Mouse (Mus musculus): Measurements from ENCODE around the gene Cdcp1. TPM values are rescaled to one million over a fixed set of nuclear protein-coding genes. Genes with fewer than 3 reads are reported as not detected.

The Cdcp1 gene
- polyA plus RNA-seq, 1 experiment, result 17.9 TPM

DNA sequence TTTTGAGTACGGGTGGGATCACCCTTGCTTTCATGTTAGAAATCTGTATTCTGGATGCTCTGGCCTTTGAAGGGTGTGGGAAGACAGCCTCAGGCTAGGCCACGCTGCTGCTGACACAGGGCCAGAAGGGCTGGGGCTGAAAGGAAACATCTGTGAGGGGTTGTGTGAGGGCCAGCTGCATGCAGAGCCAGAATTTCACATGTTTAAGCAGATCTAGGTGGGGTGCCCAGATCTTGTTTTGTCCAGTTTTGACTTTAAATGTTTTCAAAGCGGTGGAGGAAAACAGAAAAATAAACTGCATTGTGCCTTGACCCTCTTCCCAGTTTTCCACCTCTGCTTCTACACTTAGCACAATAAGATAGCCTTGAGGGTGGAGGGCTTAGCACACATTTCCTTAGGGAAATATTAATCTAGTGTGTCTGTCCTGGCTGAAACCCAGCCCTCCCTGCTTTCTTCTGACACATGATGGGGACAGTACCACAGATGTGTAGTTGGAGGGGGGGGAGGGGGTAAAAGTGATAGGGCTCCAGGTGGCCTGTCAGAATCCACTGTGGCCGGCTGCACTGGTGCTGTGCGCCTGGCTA lies 76.9 kb downstream of the Cdcp1 start:
- H3K4me3 ChIP-seq (ENCODE audit: insufficient read depth, low read depth, low read length), result no peak overlapping the region
- 55% methylated on average over 5 of the region's 5 CpGs for WGBS
- peak; percentile 76 for DNase-seq
- TF ChIP-seq CTCF (conservative IDR thresholded peaks at IDR 0.05; ENCODE audit: insufficient read depth, insufficient read length, low read depth, low read length) (no peak), POLR2A (IDR thresholded peaks at IDR 0.05; ENCODE audit: low read depth, low read length) (no peak)
- H3K36me3 ChIP-seq (ENCODE audit: control insufficient read depth, insufficient read depth, low read length), result no peaks in the 10 kb centered on the region; the same call in none of the 2 replicates
- no peaks in the 10 kb centered on the region for H3K27me3 ChIP-seq (replicated peaks; ENCODE audit: control insufficient read depth, insufficient read depth, low read length)
- H3K4me1 ChIP-seq (ENCODE audit: control insufficient read depth, insufficient read depth, low read length), result peaks cover 4% of the 10 kb centered on the region; the same call in 1 of the 2 replicates
- peak overlapping the region; percentile 59 for H3K27ac ChIP-seq (ENCODE audit: insufficient read depth, low read depth, low read length)

DNA sequence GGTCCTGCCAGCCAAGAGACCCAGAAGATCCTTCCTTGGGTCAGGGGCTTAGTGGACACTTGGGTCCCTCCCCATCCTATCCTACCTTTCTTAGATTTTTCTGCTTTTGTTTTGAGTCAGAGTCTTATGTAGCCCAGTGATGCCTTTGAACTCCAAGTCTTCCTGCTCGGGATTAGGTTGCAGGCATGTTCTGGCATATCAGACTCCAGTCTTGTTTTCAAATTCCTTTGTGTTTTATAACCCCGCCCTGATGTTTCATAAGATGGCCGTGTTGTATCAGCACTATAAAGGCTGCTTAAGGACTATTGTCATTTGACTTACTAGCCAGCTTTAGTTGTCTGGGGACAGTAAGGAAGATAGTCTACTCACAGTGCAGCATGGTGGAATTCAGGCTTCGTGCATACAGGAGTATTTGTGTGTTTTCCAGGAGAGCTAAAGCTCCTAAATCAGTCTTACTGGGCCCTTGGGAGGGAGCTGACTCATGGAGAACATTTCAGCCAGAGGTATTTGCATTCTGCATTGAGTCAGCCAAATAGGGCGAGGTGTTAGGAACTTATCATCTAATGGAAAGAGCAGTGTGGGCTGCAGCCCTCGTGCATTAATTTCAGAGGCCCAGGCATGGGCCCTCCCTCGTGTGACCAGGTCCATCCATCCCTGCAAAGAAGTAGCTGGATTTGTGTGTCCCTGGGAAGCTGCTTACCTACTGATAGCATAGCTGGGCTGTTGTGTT lies 78.7 kb downstream of the Cdcp1 start:
- no peak for DNase-seq
- Histone ChIP-seq H3K27ac (ENCODE audit: insufficient read depth, low read depth, low read length) (no peak overlapping the region), H3K27me3 (replicated peaks; ENCODE audit: control insufficient read depth, insufficient read depth, low read length) (no peaks in the 10 kb centered on the region), H3K36me3 (ENCODE audit: control insufficient read depth, insufficient read depth, low read length) (no peaks in the 10 kb centered on the region; the same call in none of the 2 replicates), H3K4me1 (ENCODE audit: control insufficient read depth, insufficient read depth, low read length) (peaks cover 4% of the 10 kb centered on the region; the same call in 1 of the 2 replicates), H3K4me3 (ENCODE audit: insufficient read depth, low read depth, low read length) (no peak overlapping the region)
- 86% methylated on average over 7 of the region's 7 CpGs for WGBS
- TF ChIP-seq POLR2A (IDR thresholded peaks at IDR 0.05; ENCODE audit: low read depth, low read length) (no peak), CTCF (conservative IDR thresholded peaks at IDR 0.05; ENCODE audit: insufficient read depth, insufficient read length, low read depth, low read length) (no peak)

DNA sequence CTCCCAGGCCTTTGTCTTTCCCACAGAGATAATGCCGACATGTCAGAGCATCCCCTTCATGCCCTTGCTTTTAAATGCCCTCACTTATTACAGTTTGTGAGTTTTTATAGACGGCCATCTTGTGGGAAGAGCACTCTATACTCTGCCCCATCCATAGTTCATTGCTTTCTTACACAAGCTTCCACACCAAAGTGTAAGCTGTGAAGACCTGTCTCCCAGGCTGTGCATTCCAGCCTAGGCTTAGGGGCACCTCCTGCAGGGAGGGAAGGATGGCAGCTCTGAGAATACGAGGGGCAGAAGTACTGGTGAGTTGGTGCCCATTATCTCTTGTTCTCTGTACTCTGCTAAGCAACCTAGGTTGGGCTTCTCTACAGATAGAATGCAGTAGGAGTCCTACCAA lies 82.8 kb downstream of the Cdcp1 start:
- no peak for DNase-seq
- 95% methylated on average over 3 of the region's 3 CpGs for WGBS
- Histone ChIP-seq H3K27me3 (replicated peaks; ENCODE audit: control insufficient read depth, insufficient read depth, low read length) (no peaks in the 10 kb centered on the region), H3K4me1 (ENCODE audit: control insufficient read depth, insufficient read depth, low read length) (no peaks in the 10 kb centered on the region), H3K4me3 (ENCODE audit: insufficient read depth, low read depth, low read length) (no peak overlapping the region), H3K36me3 (ENCODE audit: control insufficient read depth, insufficient read depth, low read length) (peaks cover 3% of the 10 kb centered on the region), H3K27ac (ENCODE audit: insufficient read depth, low read depth, low read length) (no peak overlapping the region)
- TF ChIP-seq POLR2A (IDR thresholded peaks at IDR 0.05; ENCODE audit: low read depth, low read length) (no peak), CTCF (conservative IDR thresholded peaks at IDR 0.05; ENCODE audit: insufficient read depth, insufficient read length, low read depth, low read length) (no peak)

DNA sequence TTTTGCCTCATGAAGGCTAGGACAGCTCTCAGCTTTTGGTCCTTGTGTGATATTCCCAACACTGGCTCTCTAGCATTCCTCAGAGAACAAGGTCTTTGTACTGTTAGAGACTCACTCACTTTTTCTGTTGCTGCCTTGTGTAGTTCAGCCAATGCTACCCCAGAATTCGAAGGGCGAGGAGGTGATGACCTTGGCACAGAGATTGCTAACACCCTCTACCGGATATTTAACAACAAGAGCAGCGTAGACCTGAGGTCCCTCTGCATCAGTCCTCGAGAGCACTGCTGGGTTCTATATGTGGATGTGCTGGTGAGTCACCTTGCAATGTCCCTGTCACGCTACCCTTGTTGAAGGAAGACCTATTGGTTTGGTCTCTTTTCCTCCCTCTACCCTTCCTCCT lies 88.2 kb downstream of the Cdcp1 start:
- no peak overlapping the region for H3K27ac ChIP-seq (ENCODE audit: insufficient read depth, low read depth, low read length)
- no peaks in the 10 kb centered on the region for H3K27me3 ChIP-seq (replicated peaks; ENCODE audit: control insufficient read depth, insufficient read depth, low read length)
- 91% methylated on average over 6 of the region's 6 CpGs for WGBS
- no peak overlapping the region for H3K4me3 ChIP-seq (ENCODE audit: insufficient read depth, low read depth, low read length)
- H3K36me3 ChIP-seq (ENCODE audit: control insufficient read depth, insufficient read depth, low read length), result peaks cover 3% of the 10 kb centered on the region
- no peaks in the 10 kb centered on the region for H3K4me1 ChIP-seq (ENCODE audit: control insufficient read depth, insufficient read depth, low read length)
- no peak for DNase-seq
- TF ChIP-seq CTCF (conservative IDR thresholded peaks at IDR 0.05; ENCODE audit: insufficient read depth, insufficient read length, low read depth, low read length) (no peak), POLR2A (IDR thresholded peaks at IDR 0.05; ENCODE audit: low read depth, low read length) (no peak)

DNA sequence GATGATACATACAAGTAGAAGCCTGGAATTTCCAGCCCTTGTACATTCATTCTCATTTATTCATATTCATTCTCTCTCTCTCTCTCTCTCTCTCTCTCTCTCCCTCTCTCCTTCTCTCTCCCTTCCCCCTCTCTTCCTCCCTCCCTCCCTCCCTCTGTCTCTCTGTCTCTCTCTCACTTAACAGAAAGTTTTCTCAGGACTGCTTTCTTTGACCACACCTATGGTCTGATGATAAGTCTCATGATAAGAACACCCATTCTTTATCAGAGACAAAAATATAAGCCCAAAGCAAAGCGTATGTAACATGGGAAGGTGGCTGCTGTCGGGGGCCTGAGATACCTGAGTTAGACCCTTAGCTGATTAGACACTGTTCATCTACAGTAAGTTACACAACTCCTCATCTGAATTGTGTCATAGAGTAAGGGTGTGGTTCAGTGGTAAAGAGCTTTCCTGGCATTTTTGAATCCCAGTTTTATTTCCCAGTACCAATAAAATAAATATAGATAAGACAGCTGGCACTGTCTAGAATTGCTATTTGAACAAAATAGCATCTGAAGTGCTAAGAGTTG lies 91.3 kb downstream of the Cdcp1 start:
- TF ChIP-seq POLR2A (IDR thresholded peaks at IDR 0.05; ENCODE audit: low read depth, low read length), result no peak
- TF ChIP-seq CTCF (conservative IDR thresholded peaks at IDR 0.05; ENCODE audit: insufficient read depth, insufficient read length, low read depth, low read length), result no peak
- 99% methylated on average over 2 of the region's 2 CpGs for WGBS
- no peaks in the 10 kb centered on the region for H3K27me3 ChIP-seq (replicated peaks; ENCODE audit: control insufficient read depth, insufficient read depth, low read length)
- H3K27ac ChIP-seq (ENCODE audit: insufficient read depth, low read depth, low read length), result no peak overlapping the region
- no peak overlapping the region for H3K4me3 ChIP-seq (ENCODE audit: insufficient read depth, low read depth, low read length)
- H3K36me3 ChIP-seq (ENCODE audit: control insufficient read depth, insufficient read depth, low read length), result no peaks in the 10 kb centered on the region; the same call in 1 of the 2 replicates
- H3K4me1 ChIP-seq (ENCODE audit: control insufficient read depth, insufficient read depth, low read length), result no peaks in the 10 kb centered on the region
- no peak for DNase-seq

DNA sequence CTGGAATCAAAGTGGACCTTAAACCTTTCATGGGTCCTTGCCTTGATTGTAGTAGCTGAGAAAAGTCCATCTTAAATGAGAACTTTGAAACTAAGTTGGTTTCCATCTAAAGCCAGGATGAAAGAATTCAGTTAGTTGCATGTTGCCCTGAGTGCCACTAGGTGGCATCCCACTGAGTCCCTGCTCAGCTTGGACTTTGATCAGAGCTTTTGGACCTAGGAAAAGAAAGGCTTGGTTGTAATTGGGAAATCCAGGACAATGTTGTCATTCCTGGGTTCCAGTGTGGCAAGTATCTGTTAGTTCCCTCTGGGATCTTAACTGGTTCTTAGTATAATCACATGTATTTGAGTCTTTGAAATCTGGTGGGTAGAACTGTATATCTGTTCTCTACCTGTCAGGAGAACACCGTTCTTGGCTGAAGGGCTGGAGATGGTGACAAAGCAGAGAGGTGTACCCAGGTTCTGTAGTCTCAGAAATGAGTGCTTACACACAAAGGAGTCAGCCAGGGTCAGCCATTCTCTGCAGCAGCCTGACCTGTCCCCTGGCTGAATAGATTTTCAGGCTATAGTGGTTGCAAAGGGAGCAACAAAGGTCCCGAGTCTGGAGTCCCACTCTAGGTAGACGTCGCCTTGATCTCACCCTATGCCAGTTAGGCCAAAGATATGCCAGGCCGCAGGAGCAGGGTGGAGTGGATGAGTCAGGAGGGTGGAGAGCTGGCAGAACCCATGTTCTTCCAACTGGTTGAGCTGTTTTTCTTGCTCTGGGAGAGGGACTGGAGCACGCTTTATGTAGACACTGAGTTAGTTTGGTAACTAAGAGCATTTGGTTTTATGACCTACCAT lies 92.0 kb downstream of the Cdcp1 start:
- peak; percentile 37 for DNase-seq
- H3K27me3 ChIP-seq (replicated peaks; ENCODE audit: control insufficient read depth, insufficient read depth, low read length), result no peaks in the 10 kb centered on the region
- H3K27ac ChIP-seq (ENCODE audit: insufficient read depth, low read depth, low read length), result no peak overlapping the region
- H3K36me3 ChIP-seq (ENCODE audit: control insufficient read depth, insufficient read depth, low read length), result no peaks in the 10 kb centered on the region; the same call in 1 of the 2 replicates
- H3K4me3 ChIP-seq (ENCODE audit: insufficient read depth, low read depth, low read length), result no peak overlapping the region
- TF ChIP-seq CTCF (conservative IDR thresholded peaks at IDR 0.05; ENCODE audit: insufficient read depth, insufficient read length, low read depth, low read length) (peak; percentile 83), POLR2A (IDR thresholded peaks at IDR 0.05; ENCODE audit: low read depth, low read length) (no peak)
- WGBS, result 93% methylated on average over 6 of the region's 6 CpGs
- H3K4me1 ChIP-seq (ENCODE audit: control insufficient read depth, insufficient read depth, low read length), result no peaks in the 10 kb centered on the region

Data from kidney, adult 2 months (tissue).